Mouse (Mus musculus): ENCODE measurements around the gene Olfr1186. TPM values are rescaled to one million over a fixed set of nuclear protein-coding genes. Genes with fewer than 3 reads are reported as not detected.
"Not testable (repeated sequence)": the region's sequence is repeated elsewhere in the genome, so short reads cannot be mapped to it uniquely, and the experiment has no call there.

Olfr1186 gene
- total RNA-seq (2021) = not detected
- long read RNA-seq, experiment 1 = 0 reads
- long read RNA-seq, experiment 2 = 0 reads

GRCm38 (mm10) chr2:88518251-88518650 lies at the start of gene Olfr1186:
Olfr1186 (plus strand) TSS chr2:88518551.
- DNase-seq (ENCODE audit: low spot score) = no peak

GRCm38 (mm10) chr2:88483298-88483697 lies 35.1 kb upstream of the Olfr1186 start, which contains the start of gene Olfr1184:
Olfr1184 (plus strand) TSS chr2:88483598.
- DNase-seq (ENCODE audit: low spot score) = no peak

GRCm38 (mm10) chr2:88493020-88493419 lies 25.3 kb upstream of the Olfr1186 start, which contains the start of gene Olfr1185-ps1:
Olfr1185-ps1 (plus strand) TSS chr2:88493320.
- no peak for DNase-seq (ENCODE audit: low spot score)

DNA sequence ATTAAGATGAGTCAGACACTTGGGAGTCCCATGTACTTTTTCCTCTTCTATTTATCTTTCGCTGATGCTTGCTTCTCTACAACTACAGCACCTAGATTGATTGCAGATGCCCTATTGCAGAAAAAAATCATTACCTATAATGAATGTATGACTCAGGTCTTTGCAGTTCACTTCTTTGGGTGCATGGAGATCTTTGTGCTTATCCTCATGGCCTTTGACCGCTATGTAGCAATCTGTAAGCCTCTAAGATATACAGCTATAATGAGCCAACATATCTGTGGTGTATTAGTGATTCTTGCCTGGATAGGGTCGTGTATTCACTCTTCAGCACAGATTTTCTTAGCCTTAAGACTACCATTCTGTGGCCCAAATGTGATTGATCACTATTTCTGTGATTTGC lies 7.4 kb downstream of the Olfr1186 start:
- no peak for DNase-seq (ENCODE audit: low spot score)

DNA sequence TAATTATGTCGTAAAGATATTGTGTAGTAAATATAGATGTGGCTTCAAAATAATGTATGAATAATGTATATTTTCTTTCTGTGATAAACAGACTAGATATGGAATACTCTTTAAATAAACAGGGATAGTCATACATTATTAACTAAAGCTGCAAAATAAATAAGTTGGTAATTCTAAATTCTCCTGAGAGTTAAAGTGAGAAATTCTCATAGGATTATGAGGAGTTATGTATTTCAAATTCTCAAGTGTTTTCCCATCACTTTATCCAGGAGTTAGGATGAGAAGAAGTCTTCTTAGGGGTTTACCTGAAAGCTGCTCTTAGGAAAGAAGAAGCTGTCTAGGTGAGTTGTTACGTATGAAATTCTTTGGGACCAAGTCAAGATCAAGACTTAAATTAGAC lies 38.3 kb downstream of the Olfr1186 start, which contains the start of gene Olfr1188:
Gene Olfr1188 (plus strand): TSS at position 301 of the 400 bp plus-strand sequence.
- DNase-seq (ENCODE audit: low spot score) = no peak

GRCm38 (mm10) chr2:88572696-88573095 lies 54.3 kb downstream of the Olfr1186 start:
- not testable (repeated sequence) for DNase-seq (ENCODE audit: low spot score)

Other genes with a start within 250 kb of the Olfr1186 start
- gene Olfr1173, start 238.7 kb upstream of the Olfr1186 start, total RNA-seq (2021) = not detected
- gene Olfr1174-ps, start 203.4 kb upstream of the Olfr1186 start, total RNA-seq (2021) = not detected
- gene Olfr1175-ps, start 191.3 kb upstream of the Olfr1186 start, total RNA-seq (2021) = not detected
- gene Olfr1176, start 181.8 kb upstream of the Olfr1186 start, total RNA-seq (2021) = not detected
- gene Olfr1177-ps, start 172.1 kb upstream of the Olfr1186 start, total RNA-seq (2021) = not detected
- gene Olfr1178, start 131.5 kb upstream of the Olfr1186 start, total RNA-seq (2021) = not detected
- gene Olfr1179, start 112.1 kb upstream of the Olfr1186 start, total RNA-seq (2021) = not detected
- gene Olfr1180, start 99.4 kb upstream of the Olfr1186 start, total RNA-seq (2021) = not detected
- gene Olfr1181, start 92.4 kb upstream of the Olfr1186 start, total RNA-seq (2021) = not detected
- gene Gm13757, start 69.4 kb upstream of the Olfr1186 start, total RNA-seq (2021) = not detected
- gene Olfr1183, start 63.7 kb upstream of the Olfr1186 start, total RNA-seq (2021) = not detected
- not detected for gene Olfr1184, start 35.0 kb upstream of the Olfr1186 start, total RNA-seq (2021)
- gene Olfr1185-ps1, start 25.2 kb upstream of the Olfr1186 start, total RNA-seq (2021) = not detected
- gene Olfr1188, start 38.4 kb downstream of the Olfr1186 start, total RNA-seq (2021) = not detected
- not detected for gene Olfr1189, start 67.9 kb downstream of the Olfr1186 start, total RNA-seq (2021)
- gene Olfr1191-ps1, start 122.0 kb downstream of the Olfr1186 start, total RNA-seq (2021) = under 1 TPM in 1 of 2 experiments, not detected in 1; 0.05 TPM
- gene Olfr1192-ps1, start 130.0 kb downstream of the Olfr1186 start, total RNA-seq (2021) = not detected
- not detected for gene Olfr1193, start 157.1 kb downstream of the Olfr1186 start, total RNA-seq (2021)
- not detected for gene Olfr1195, start 170.6 kb downstream of the Olfr1186 start, total RNA-seq (2021)
- not detected for gene Olfr1196, start 186.0 kb downstream of the Olfr1186 start, total RNA-seq (2021)
- gene Olfr1197, start 213.8 kb downstream of the Olfr1186 start, total RNA-seq (2021) = not detected
- gene Olfr1198, start 232.8 kb downstream of the Olfr1186 start, total RNA-seq (2021) = not detected
- not detected for gene Olfr1199, start 241.9 kb downstream of the Olfr1186 start, total RNA-seq (2021)

Data from gastrocnemius, adult 18-20 months (tissue).